Mouse (Mus musculus): ENCODE measurements around the gene Ttc7b.

DNA sequence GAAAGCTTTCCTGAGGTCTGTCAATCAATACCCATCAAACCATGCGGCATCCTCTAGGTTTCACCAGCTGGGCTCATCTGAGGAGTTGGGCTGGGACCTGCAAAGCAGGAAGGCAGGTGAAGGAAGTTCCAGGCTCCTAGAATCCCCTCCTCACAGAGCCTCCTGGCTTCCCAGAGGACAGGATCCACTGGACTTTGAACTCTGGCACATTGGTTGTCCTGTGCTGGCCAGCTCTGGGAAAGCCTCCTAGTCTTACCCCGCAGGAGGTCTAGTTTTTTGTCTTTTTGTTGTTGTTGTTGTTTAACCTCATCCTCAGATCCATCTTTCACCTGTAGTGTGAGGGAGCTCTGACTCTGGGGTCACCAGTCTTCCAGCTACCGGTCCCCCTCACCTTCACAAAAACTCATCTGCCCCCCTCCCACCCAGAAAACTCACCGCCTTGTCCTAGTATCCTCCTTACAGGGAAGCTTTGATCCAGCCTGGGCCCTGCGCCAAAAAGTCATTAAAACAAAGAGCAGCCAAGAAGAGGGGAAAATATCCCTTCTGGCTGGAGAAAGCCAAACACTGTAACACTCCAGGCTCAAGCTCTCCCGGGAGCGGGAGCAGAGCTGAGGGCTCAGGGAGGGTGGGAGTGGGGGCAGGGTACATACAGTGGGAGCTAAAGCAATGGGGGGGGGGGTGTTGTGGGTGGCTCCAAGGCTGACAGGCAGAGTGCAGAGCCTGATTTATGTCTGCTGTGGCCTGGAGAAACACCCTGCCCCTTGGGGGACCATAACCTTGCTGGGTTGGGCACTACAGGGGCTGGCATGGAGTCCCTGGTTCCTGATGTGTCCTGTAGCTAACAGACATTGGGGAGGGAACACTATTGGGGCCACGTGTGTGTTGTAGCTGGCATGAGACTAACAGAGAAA, 231.1 kb downstream of the Ttc7b start:
- no peak for TF ChIP-seq POLR2A (IDR thresholded peaks at IDR 0.05; ENCODE audit: borderline replicate concordance, extremely low read depth, low read depth, low read length)
- no peak for TF ChIP-seq CTCF (IDR thresholded peaks at IDR 0.05; ENCODE audit: insufficient read depth, low read length)
